Mouse (Mus musculus) midbrain, embryonic 12.5 days (tissue): Measurements from ENCODE around the gene Zfp354a. TPM values are rescaled to one million over a fixed set of nuclear protein-coding genes. Genes with fewer than 3 reads are reported as not detected.
A peak's percentile ranks its signal among the peaks of the same experiment; 100 is the strongest.

Source experiments
- ATAC-seq: fragments of 200-750 bp; cut with Nextera tagmentation; 2 replicates; pipeline ENCODE4 v1.8.0; 2017; ENCODE audit warnings: low read depth, moderate TSS enrichment, moderate library complexity; ENCODE audit not compliant: low FRiP score
- H3K27ac ChIP-seq: fragments of 300-500 bp; sonication (generic); replicated peaks from 2 replicates; pipeline ENCODE4 v1.5.1; 2016; ENCODE audit warnings: mild to moderate bottlenecking
- H3K27me3 ChIP-seq: fragments of 300-500 bp; sonication (generic); 2 replicates; pipeline ENCODE4 v1.6.1; 2016; ENCODE audit warnings: mild to moderate bottlenecking
- H3K36me3 ChIP-seq: fragments of 300-500 bp; sonication (generic); 2 replicates; pipeline ENCODE4 v1.6.1; 2016
- H3K4me1 ChIP-seq: fragments of 300-500 bp; sonication (generic); 2 replicates; pipeline ENCODE4 v1.6.1; 2016
- H3K4me2 ChIP-seq: fragments of 300-500 bp; sonication (generic); replicated peaks from 2 replicates; pipeline ENCODE4 v1.6.1; 2016; ENCODE audit warnings: mild to moderate bottlenecking, moderate library complexity
- H3K4me3 ChIP-seq: fragments of 300-500 bp; sonication (generic); 2 replicates; pipeline ENCODE4 v1.5.1; 2016; ENCODE audit warnings: mild to moderate bottlenecking
- H3K9ac ChIP-seq: fragments of 300-500 bp; sonication (generic); replicated peaks from 2 replicates; pipeline ENCODE4 v1.6.1; 2016; ENCODE audit warnings: mild to moderate bottlenecking, moderate library complexity
- H3K9me3 ChIP-seq: fragments of 300-500 bp; sonication (generic); 2 replicates; pipeline ENCODE4 v1.6.1; 2016; ENCODE audit warnings: mild to moderate bottlenecking
- WGBS: fragments of 180-500 bp; shearing (Covaris S2); methylation state at CpG from one replicate; pipeline ENCODE4 v1.1.7; 2016; 5-methylcytosine and 5-hydroxymethylcytosine counted together
- polyA plus RNA-seq: library from polyadenylated mRNA; unstranded; fragments of >200 nt; fragmentation: Nextera tagmentation; extraction: Ambion mirVana; gene quantifications from 2 replicates; pipeline ENCODE4 v1.2.1, GENCODE M21; 2016

The Zfp354a gene
- polyA plus RNA-seq, 1 experiment from 2014 or later = 11.3 TPM

- Histone ChIP-seq H3K36me3 (no peaks in the 10 kb centered on the region), H3K4me3 (no peak overlapping the region), H3K4me2 (no peak overlapping the region), H3K27ac (no peak overlapping the region), H3K9ac (no peak overlapping the region), H3K27me3 (no peaks in the 10 kb centered on the region), H3K9me3 (no peaks in the 10 kb centered on the region), H3K4me1 (no peaks in the 10 kb centered on the region)
- WGBS = 50% methylated on average over 3 of the region's 3 CpGs
- ATAC-seq = no peak
Measured at GRCm38 (mm10) chr11:51053230-51053629, 5.8 kb upstream of the Zfp354a start.

GRCm38 (mm10) chr11:51059640-51060039 lies 583 bp downstream of the Zfp354a start:
- Histone ChIP-seq H3K36me3 (peaks cover 35% of the 10 kb centered on the region), H3K9ac (peak overlapping the region; percentile 77), H3K4me3 (peak overlapping the region; percentile 77), H3K9me3 (no peaks in the 10 kb centered on the region), H3K27me3 (no peaks in the 10 kb centered on the region), H3K4me1 (peaks cover 11% of the 10 kb centered on the region), H3K27ac (no peak overlapping the region), H3K4me2 (peak overlapping the region; percentile 84)
- no peak; the same call in 1 of the 2 replicates for ATAC-seq
- 19% methylated on average over 14 of the region's 14 CpGs for WGBS

GRCm38 (mm10) chr11:51060981-51061380 lies 1.9 kb downstream of the Zfp354a start:
- no peaks in the 10 kb centered on the region for H3K9me3 ChIP-seq
- H3K4me3 ChIP-seq = no peak overlapping the region
- 92% methylated on average over 6 of the region's 6 CpGs for WGBS
- no peaks in the 10 kb centered on the region for H3K27me3 ChIP-seq
- H3K9ac ChIP-seq = no peak overlapping the region
- ATAC-seq = no peak
- no peak overlapping the region for H3K27ac ChIP-seq
- peaks cover 47% of the 10 kb centered on the region for H3K36me3 ChIP-seq
- H3K4me1 ChIP-seq = peaks cover 11% of the 10 kb centered on the region
- H3K4me2 ChIP-seq = no peak overlapping the region

GRCm38 (mm10) chr11:51063276-51063675 lies 4.2 kb downstream of the Zfp354a start:
- no peaks in the 10 kb centered on the region for H3K27me3 ChIP-seq
- H3K9me3 ChIP-seq = no peaks in the 10 kb centered on the region
- WGBS = 95% methylated on average over 7 of the region's 7 CpGs
- H3K4me1 ChIP-seq = peaks cover 11% of the 10 kb centered on the region
- no peak overlapping the region for H3K4me2 ChIP-seq
- no peak overlapping the region for H3K27ac ChIP-seq
- no peak overlapping the region for H3K9ac ChIP-seq
- peaks cover 63% of the 10 kb centered on the region for H3K36me3 ChIP-seq
- ATAC-seq = no peak
- no peak overlapping the region for H3K4me3 ChIP-seq

GRCm38 (mm10) chr11:51063841-51064240 lies 4.8 kb downstream of the Zfp354a start:
- H3K9ac ChIP-seq = no peak overlapping the region
- H3K27ac ChIP-seq = no peak overlapping the region
- no peak overlapping the region for H3K4me2 ChIP-seq
- WGBS = 95% methylated on average over 8 of the region's 8 CpGs
- H3K27me3 ChIP-seq = no peaks in the 10 kb centered on the region
- no peaks in the 10 kb centered on the region for H3K9me3 ChIP-seq
- H3K4me1 ChIP-seq = peaks cover 11% of the 10 kb centered on the region
- peaks cover 69% of the 10 kb centered on the region for H3K36me3 ChIP-seq
- ATAC-seq = no peak
- H3K4me3 ChIP-seq = no peak overlapping the region

- H3K27ac ChIP-seq = no peak overlapping the region
- no peaks in the 10 kb centered on the region for H3K36me3 ChIP-seq
- no peak overlapping the region for H3K4me3 ChIP-seq
- ATAC-seq = no peak
- WGBS = 44% methylated on average over 7 of the region's 7 CpGs
- H3K4me2 ChIP-seq = no peak overlapping the region
- no peaks in the 10 kb centered on the region for H3K9me3 ChIP-seq
- no peaks in the 10 kb centered on the region for H3K27me3 ChIP-seq
- no peak overlapping the region for H3K9ac ChIP-seq
- no peaks in the 10 kb centered on the region for H3K4me1 ChIP-seq
Measured at GRCm38 (mm10) chr11:51084527-51084926, 25.5 kb downstream of the Zfp354a start.

GRCm38 (mm10) chr11:51085269-51085668 lies 26.2 kb downstream of the Zfp354a start:
- Histone ChIP-seq H3K4me2 (no peak overlapping the region), H3K27ac (no peak overlapping the region), H3K9me3 (no peaks in the 10 kb centered on the region), H3K27me3 (no peaks in the 10 kb centered on the region), H3K4me3 (no peak overlapping the region), H3K36me3 (no peaks in the 10 kb centered on the region), H3K9ac (no peak overlapping the region), H3K4me1 (no peaks in the 10 kb centered on the region)
- ATAC-seq = no peak
- 69% methylated on average over 13 of the region's 13 CpGs for WGBS

GRCm38 (mm10) chr11:51107261-51107660 lies 48.2 kb downstream of the Zfp354a start:
- ATAC-seq = no peak
- Histone ChIP-seq H3K4me3 (no peak overlapping the region), H3K36me3 (no peaks in the 10 kb centered on the region), H3K9me3 (no peaks in the 10 kb centered on the region), H3K27ac (no peak overlapping the region), H3K27me3 (no peaks in the 10 kb centered on the region), H3K9ac (no peak overlapping the region), H3K4me1 (no peaks in the 10 kb centered on the region), H3K4me2 (no peak overlapping the region)
- WGBS = 76% methylated on average over 2 of the region's 2 CpGs

- Histone ChIP-seq H3K9me3 (no peaks in the 10 kb centered on the region), H3K4me1 (no peaks in the 10 kb centered on the region), H3K27me3 (no peaks in the 10 kb centered on the region), H3K4me3 (no peak overlapping the region), H3K9ac (no peak overlapping the region), H3K36me3 (no peaks in the 10 kb centered on the region), H3K27ac (no peak overlapping the region), H3K4me2 (no peak overlapping the region)
- no peak for ATAC-seq
- WGBS = 77% methylated on average over 3 of the region's 3 CpGs
Measured at GRCm38 (mm10) chr11:51110621-51111020, 51.6 kb downstream of the Zfp354a start.

Other genes with a start within 250 kb of the Zfp354a start
- 58.1 and 59.2 TPM in 2 replicates for gene Zfp354c, start 231.5 kb upstream of the Zfp354a start, polyA plus RNA-seq
- 1.1 and 1.8 TPM in 2 replicates for gene Zfp879, start 217.7 kb upstream of the Zfp354a start, polyA plus RNA-seq
- gene Grm6, start 208.6 kb upstream of the Zfp354a start, polyA plus RNA-seq = not detected in 2 replicates
- 17.3 and 19.3 TPM in 2 replicates for gene Zfp454, start 171.6 kb upstream of the Zfp354a start, polyA plus RNA-seq
- 37.4 and 40.2 TPM in 2 replicates for gene Zfp2, start 143.1 kb upstream of the Zfp354a start, polyA plus RNA-seq
- gene Zfp354b, start 127.6 kb upstream of the Zfp354a start, polyA plus RNA-seq = 2.1 and 2.4 TPM in 2 replicates
- not detected in 2 replicates for gene 4933414I15Rik, start 115.5 kb upstream of the Zfp354a start, polyA plus RNA-seq
- not detected in 2 replicates for gene Prop1, start 105.5 kb upstream of the Zfp354a start, polyA plus RNA-seq
- gene Olfr1378, start 92.7 kb upstream of the Zfp354a start, polyA plus RNA-seq = not detected in 2 replicates
- not detected in 2 replicates for gene Olfr1377, start 77.3 kb upstream of the Zfp354a start, polyA plus RNA-seq
- gene Olfr51, start 55.7 kb upstream of the Zfp354a start, polyA plus RNA-seq = not detected in 2 replicates
- gene Olfr54, start 45.0 kb upstream of the Zfp354a start, polyA plus RNA-seq = not detected in 2 replicates
- gene Olfr1375, start 11.1 kb upstream of the Zfp354a start, polyA plus RNA-seq = not detected in 2 replicates
- gene Gm12569, start 161.2 kb downstream of the Zfp354a start, polyA plus RNA-seq = not detected in 2 replicates
- gene Clk4, start 202.5 kb downstream of the Zfp354a start, polyA plus RNA-seq = 148 and 150 TPM in 2 replicates
- 0.20 and 0.85 TPM in 2 replicates for gene BC049762, start 203.8 kb downstream of the Zfp354a start, polyA plus RNA-seq
- gene Col23a1, start 230.7 kb downstream of the Zfp354a start, polyA plus RNA-seq = 14.8 and 18.3 TPM in 2 replicates